Mouse (Mus musculus) B cell, adult 2 months (primary cell): Measurements from ENCODE around the gene Ifitm10.
"Not testable (repeated sequence)": the region's sequence is repeated elsewhere in the genome, so short reads cannot be mapped to it uniquely, and the experiment has no call there.

ENCODE experiments used
- DNase-seq, 2 experiments: peaks; one replicate each; pipeline ENCODE4 v3.0.0; 2022

Ifitm10 gene

GRCm38 (mm10) chr7:142319124-142319523, 54.4 kb downstream of the Ifitm10 start:
- DNase-seq: no peak

GRCm38 (mm10) chr7:142317216-142317615, 56.3 kb downstream of the Ifitm10 start:
- DNase-seq: no peak

GRCm38 (mm10) chr7:142316558-142316957, 57.0 kb downstream of the Ifitm10 start:
- peak; percentile 46 to 49 for DNase-seq

GRCm38 (mm10) chr7:142314600-142315285, 58.8 kb downstream of the Ifitm10 start:
- no peak for DNase-seq

GRCm38 (mm10) chr7:142303929-142304328, 69.6 kb downstream of the Ifitm10 start:
- not testable (repeated sequence) for DNase-seq

- DNase-seq: no peak
These were observed 70.3 kb downstream of the Ifitm10 start, which contains the start of gene Krtap5-4 for GRCm38 (mm10) chr7:142303249-142303648. Krtap5-4 (plus strand) TSS chr7:142303549.

- not testable (repeated sequence) for DNase-seq
These were observed 76.5 kb downstream of the Ifitm10 start, which contains the start of gene Krtap5-1 for GRCm38 (mm10) chr7:142297018-142297417. Krtap5-1 (minus strand) TSS chr7:142297118.

- DNase-seq: not testable (repeated sequence)
These were observed 77.4 kb downstream of the Ifitm10 start for GRCm38 (mm10) chr7:142296108-142296507.

- DNase-seq: no peak
These were observed 78.1 kb downstream of the Ifitm10 start for GRCm38 (mm10) chr7:142295418-142295817.

- DNase-seq: peak; percentile 37 to 40
These were observed 79.7 kb downstream of the Ifitm10 start for GRCm38 (mm10) chr7:142293851-142294250.

GRCm38 (mm10) chr7:142285910-142286612, 87.5 kb downstream of the Ifitm10 start:
- DNase-seq: not testable (repeated sequence)

GRCm38 (mm10) chr7:142285130-142285835, 88.3 kb downstream of the Ifitm10 start:
- no peak for DNase-seq

- peak; percentile 89 to 90 for DNase-seq
These were observed 88.9 kb downstream of the Ifitm10 start for GRCm38 (mm10) chr7:142284615-142285080.

- DNase-seq: peak; percentile 68 to 69
These were observed 89.4 kb downstream of the Ifitm10 start for GRCm38 (mm10) chr7:142284023-142284591.

GRCm38 (mm10) chr7:142282847-142283246, 90.7 kb downstream of the Ifitm10 start:
- DNase-seq: not testable (repeated sequence)

- not testable (repeated sequence) for DNase-seq
These were observed 94.3 kb downstream of the Ifitm10 start for GRCm38 (mm10) chr7:142279291-142279690.

GRCm38 (mm10) chr7:142278183-142278582, 95.4 kb downstream of the Ifitm10 start:
- DNase-seq: peak; percentile 66
